Mouse (Mus musculus): Measurements from ENCODE around the gene Unc5cl.
"Not testable (repeated sequence)": the region's sequence is repeated elsewhere in the genome, so short reads cannot be mapped to it uniquely, and the experiment has no call there.

The Unc5cl gene

DNA sequence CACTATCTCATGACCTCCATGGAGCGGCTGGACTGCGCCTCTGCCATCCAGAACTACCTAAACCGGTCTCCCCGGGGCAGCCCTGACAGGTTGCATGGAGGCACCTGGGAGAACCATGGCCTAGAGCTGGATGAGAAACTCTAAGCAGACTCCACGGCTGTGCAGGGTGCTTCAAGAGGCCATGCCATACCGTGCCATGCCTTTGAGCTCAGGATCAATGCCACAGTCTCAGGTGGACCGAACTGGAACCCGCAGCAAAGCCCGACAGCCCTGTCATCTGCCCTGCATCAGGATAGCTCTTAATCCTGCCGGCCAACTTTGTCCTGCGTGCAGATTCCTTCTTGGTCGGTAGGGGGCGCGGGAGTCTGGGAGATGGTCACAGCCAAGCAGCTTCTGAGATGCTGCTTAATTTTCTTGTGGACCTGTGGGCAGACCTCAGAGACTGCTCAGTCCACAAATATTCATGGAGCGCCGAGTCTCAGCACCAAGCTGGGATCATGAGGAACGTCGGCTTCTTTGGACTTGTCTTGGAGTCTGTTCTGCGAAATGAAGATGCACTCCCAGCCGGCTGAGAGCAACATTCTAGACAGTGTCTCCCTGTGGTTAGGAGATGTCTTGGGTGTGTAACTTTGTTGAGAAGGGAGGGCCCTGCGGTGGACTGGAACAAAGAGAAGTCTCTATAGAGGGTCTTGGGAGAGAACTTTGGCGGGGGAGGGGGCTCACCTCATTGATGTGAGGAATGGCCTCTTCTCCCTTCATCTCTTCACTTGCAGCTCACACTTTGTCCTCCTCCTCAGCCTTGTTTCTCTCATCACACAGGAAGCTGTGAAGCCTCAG, 12.9 kb downstream of the Unc5cl start:
- DNase-seq (ENCODE audit: low read depth, low spot score): peak; percentile 73

DNA sequence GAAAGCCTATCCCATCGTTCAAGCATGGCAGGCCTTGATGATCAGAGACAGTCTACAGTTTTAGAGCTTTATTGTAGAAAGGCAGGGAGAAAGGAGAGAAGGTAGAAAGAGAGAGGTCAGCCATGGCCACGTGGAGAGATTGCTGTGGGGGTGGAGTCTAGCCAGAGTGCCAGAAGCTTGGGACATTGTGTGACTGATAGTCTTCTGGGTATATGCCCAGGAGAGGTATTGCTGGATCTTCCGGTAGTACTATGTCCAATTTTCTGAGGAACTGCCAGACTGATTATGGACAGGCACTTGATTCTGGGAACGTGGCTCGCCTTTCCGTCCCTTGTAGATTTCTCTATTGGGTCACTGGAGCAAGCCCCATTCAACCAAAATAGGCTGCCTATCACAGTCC, 19.6 kb downstream of the Unc5cl start:
- not testable (repeated sequence) for DNase-seq (ENCODE audit: low read depth, low spot score)

DNA sequence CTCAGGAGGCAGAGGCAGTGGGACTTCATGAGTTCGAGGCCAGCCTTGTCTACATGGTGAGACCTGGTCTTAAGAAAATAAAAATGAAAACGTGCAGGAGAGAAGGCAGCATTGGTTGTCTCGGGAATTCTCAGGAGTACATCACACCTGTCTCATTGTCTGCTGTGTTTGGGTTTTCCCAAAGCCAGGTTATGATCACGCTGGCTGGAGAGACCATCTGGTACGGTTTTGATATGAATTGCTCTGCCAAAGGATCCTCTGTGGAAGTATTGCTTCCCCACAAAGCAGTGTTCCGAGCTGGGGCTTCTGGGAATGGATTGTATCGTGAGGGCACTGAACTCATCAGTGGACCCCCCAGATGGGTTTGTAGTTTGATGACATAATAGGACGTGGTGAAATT, 20.7 kb downstream of the Unc5cl start:
- no peak for DNase-seq (ENCODE audit: low read depth, low spot score)

DNA sequence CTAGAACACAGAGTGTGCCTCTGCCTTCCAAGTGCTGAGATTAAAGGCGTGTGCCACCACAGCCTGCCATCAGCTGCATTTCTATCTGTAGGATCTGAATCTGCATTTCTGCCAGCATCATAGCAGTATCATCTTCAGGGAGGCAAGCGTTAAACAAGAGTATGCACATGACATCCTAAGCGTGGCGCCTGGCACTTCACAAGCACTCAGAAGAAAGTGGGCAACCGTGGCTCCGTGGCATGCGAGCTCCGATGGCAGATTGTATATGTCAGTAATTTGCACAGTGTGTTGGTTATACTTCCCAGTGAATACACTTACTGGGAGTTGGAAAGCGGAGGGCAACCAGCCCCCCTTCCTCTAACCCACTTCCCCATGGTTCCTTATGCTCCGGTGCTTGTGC, 25.3 kb downstream of the Unc5cl start:
- no peak for DNase-seq (ENCODE audit: low read depth, low spot score)

DNA sequence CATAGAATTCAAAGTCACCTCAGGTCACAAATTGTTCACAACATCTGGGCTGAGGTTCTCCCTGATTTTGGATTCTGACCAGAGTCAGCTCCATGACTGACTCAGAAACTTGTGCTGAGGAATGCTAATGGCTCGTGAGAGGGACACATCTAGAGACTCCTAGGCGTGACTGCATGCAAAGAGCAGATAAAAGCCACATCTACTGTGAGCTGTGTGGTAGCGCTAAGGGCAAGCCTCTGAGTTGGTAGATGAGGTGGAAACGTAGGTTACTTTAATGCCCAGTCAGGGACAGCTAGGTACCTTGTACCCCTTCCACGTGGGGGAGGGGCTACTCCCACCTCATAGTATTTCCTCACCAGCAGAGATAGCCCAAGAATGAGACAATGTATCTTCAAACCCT, 29.1 kb downstream of the Unc5cl start:
- no peak for DNase-seq (ENCODE audit: low read depth, low spot score)

DNA sequence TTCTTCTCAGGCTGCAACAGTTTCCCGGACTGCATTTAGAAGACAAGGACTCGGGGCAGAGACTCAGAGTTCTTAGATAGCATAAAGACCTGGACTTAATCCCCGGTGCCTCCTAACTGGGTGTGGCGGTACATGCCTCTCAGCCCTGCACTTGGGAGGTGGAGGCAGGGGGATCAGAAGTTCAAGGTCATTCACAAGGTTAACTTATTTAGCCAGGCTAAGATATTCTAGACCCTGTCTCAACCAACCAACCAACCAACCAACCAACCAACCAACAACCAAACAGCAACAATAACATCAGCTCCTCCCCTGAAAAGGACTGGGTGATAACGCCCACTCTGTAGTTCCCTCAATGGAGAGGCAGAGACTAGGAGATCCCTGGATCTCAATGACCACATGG, 29.5 kb downstream of the Unc5cl start:
- DNase-seq (ENCODE audit: low read depth, low spot score): no peak

DNA sequence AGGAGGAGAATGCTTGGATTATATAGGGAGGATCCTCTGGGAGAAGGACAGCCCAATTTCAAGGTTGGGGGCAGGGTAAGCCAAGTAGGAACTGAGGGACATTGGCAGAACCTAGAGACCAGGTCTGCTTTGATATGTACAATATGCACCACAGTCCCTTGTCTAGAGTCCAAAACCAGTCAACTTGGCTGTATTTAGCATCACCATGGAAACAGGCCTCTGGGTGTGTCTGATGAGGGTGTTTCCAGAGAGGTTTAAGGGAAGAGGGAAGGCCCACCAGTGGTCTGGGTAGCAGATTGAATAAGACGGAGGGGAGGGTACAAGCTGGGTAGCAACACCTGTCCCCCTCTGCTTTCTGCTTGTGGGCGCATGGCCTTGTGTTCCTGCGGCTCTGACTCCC, 34.8 kb downstream of the Unc5cl start:
- no peak for DNase-seq (ENCODE audit: low read depth, low spot score)

DNA sequence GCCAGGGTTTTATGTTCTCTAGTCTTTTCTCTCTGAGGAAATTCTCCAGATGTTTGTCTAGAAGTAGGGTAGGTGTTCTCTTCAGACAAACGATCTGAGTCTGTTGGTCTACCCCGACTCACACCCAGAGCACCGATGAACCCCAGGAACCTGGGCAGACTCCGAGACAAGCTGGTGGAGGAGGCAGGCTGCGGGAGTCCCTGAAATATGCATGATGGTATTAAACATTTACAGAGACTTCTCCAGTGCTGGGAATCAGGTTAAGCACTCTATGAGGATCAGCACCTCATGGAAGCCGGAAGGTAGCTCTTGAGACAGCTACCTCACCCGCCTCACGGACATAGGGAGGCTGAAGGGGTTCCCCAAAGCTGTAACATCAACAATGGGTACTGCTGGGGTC, 37.9 kb downstream of the Unc5cl start:
- no peak for DNase-seq (ENCODE audit: low read depth, low spot score)

DNA sequence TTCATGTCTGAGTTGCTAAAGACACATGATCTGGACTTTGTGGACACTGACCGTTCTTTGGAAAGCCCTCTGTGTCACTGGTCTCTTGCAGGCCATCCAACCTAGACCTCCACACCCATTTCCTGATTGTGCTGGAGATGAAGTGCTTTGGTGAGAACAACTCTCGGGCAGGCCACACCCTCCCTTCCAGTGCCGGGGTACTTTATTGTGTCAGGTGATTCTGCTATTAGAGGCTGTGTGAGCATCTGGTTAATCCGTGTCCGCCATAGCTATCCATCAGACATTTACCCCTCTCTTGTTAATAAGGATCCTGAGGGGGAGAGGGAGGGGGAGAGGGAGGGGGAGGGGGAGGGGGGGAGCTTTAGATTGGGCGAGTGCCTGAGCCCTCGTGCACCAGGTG, 38.9 kb downstream of the Unc5cl start:
- no peak for DNase-seq (ENCODE audit: low read depth, low spot score)

DNA sequence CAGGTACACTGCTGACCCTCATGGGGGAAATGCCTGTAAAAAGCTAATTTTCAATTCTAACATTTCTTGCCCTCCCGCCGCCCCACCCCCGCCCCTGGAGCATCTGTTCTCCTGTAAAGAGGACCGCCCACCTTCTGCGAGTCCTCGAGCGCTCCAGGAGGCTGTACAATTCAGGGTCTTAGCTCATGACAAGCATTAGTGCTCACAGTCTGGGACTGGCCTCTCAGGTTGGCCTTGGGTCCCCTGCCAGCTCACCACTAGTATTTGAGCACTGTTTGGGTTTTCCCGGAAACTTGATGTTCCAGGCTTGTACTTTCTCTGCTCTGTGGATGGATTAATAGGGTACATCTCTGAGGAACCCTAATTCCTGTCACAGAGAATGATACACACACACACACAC, 39.3 kb downstream of the Unc5cl start:
- no peak for DNase-seq (ENCODE audit: low read depth, low spot score)

DNA sequence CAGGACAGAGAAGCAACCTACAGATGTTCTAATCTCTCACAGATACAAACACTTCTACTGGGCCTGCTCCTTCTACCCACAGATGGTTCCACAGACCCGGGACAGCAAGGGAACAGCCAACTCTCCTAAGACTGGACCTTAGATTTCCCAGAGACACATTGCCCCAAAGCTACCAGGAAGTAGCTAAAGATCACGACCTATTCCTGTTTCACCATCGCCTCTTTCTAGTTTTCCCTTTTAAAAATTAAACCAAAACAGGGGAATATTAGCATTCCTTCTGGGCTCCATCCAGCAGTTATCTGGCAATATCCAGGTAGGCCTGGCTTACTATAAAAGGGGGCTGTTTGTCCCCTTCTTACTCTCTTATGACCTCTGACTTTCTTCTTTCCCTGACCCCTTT, 43.3 kb downstream of the Unc5cl start:
- DNase-seq (ENCODE audit: low read depth, low spot score): no peak

DNA sequence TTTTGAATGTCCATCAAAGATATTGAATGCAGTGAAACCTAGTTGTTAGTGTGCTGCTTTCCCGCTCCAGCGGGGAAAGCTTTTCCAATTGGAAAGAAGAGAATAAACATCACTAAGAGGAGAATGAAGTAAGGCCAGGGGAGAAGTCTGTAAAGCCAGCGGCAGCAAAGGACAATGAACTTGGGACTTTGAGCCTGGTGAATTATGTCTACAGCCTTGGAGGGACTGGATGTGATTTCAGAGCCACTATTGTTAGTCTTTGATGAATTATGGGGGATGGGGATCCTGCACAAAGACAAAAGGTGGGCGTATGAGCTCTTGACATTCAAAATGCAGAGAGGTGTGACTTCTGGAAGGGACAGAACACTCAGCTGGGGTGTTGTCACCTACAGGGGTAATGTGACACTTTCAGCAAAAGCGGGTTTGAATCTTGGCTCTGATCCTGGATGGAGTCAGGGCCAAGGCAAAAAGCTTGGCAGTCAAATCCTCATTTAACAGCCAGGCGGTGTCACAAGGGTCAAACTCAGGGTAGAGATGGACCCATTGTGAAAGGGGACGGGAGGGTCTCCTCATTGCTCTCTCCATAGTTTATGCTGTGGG, 46.2 kb downstream of the Unc5cl start:
- DNase-seq (ENCODE audit: low read depth, low spot score): no peak

DNA sequence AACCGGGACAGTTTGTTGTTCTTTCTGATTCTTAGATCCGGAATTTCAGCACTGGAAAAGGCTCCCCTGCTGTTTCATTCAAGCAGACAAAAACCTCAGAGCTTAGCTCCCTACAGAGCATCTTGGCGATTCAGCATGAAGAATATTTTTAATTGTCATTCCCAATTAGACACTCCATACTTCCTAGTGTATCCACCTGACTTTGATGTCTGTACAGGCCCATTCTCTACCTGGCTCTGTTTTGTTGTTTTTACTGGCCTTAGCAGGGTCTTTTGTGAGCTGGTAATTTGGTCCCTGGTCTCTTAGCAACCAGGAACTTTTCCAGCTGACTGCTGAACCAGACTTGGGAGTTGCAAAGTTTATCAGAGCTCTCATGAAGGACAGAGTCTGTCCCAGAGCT, 50.3 kb downstream of the Unc5cl start:
- no peak for DNase-seq (ENCODE audit: low read depth, low spot score)

DNA sequence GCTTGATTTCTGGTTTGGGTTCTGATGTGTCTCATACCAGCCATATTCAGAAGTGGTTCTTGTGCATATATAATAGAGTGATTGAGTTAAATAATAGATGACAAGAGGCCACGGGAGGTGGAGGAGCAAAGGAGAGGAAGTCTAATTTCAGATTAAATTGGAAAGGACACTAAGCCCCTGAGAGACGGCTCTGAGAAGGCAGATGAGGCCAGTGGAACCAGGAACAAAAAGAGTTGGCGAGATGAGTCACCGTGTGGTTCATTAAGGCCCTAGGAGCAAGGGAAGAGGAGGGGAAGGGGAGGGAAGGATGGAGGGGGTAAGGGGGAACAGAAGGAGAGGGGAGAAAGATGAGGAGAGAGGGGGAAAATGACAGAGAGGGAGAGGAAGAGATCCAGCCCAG, 52.3 kb downstream of the Unc5cl start:
- DNase-seq (ENCODE audit: low read depth, low spot score): no peak

DNA sequence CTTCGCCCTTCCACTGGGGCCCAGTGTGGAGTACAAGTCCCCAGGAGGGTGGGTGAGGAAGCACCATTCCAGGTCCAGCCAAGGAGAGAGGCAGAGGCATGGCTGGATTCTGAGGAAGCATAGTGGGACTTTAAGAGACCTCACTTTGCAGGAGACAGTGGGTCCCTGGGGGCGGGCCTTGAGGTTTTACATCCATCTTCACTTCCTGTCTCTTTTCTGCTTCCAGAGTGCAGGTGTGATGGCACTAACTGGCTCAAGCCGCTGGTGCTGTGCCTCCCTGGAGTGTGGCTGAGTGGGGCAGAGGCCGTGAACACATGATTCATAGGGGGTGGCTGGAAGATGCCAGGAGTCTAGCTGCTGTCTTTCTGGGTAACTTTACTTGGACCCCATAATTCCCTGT, 54.9 kb downstream of the Unc5cl start:
- no peak for DNase-seq (ENCODE audit: low read depth, low spot score)

DNA sequence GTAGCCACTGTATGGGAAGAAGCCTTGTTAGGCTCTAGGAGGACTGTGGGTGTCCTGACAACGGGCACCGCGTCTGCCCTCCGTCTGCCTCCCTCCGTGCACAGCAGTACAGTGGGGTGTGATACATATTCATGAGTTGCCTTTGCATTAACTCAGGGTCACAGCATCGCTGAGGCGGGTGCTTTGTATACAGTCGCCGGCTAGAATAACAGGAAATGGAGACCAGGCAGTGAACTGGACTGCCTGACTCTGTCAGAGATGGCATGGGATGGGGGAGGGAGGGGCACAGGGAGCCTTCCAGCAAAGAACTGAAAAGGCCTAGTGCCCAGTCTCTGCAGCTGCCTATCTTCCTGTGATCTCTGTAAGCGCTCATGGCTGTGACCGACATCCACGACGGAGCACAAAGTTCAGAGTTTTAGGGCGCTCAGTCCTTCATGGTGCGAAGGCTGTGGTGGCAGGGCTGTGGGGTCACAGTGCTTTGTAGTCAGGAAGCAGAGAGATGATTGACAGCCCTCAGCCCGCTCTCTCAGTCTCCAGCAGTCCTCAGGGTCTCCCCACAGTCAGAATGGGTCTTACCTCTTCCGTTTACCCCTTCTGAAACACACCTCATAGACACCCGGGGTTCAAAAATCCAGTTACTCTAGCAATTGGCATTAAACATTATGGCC, 58.0 kb downstream of the Unc5cl start:
- DNase-seq (ENCODE audit: low read depth, low spot score): no peak

DNA sequence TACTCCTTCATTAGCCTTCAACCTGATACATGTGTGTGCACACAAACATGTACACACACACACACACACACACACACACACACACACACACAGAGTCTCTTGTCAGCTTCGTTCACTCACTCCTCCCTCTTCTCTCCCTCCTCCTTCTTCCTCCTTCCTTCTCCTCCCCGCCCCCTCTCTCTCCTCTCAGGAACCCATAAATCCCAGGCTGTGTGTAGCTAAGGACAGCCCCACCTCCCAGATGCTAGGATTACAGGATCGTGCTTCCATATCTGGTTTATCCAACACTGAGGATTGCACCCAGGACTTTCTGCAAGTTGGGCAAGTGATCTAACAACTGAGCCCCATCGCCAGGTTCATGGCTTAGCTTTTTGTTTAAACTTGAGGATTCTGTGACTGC, 59.9 kb downstream of the Unc5cl start:
- DNase-seq (ENCODE audit: low read depth, low spot score): no peak

DNA sequence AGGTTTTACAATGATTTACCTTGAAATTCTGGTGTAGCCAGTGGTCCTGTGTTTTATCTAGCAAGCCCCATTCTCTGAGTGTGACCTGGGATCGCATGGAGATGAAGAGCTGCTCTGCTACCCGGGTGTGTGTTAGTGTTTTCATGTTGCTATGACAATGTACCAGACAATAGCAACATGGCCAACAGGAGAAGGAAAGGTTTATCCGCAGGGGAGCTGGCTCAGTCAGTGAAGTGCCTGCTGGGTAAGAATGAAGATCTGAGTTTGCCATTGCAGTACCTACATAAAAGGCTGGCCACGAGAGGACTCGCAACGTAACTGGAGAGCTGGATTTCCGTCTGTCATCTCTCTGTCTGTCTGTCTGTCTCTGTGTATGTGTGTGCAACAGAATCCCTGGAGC, 64.3 kb downstream of the Unc5cl start:
- DNase-seq (ENCODE audit: low read depth, low spot score): no peak

DNA sequence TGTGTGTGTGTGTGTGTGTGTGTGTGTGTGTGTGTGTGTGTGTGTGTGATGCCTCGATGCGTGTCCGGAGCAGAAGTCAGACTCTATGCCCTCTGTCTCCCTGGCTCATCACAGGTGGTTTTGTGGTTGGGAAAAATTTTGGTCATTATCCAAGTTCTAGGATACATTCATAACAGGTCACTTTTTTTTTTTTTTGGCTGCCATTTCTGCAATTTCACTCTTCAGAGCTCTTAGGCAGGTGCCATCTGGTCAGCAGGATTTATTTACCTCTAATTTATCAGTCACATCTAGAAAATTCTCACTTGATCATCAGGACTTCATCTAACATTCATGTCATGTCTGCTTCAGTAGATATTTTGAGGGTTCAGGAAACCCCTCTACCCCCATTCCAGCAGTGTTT, 65.7 kb downstream of the Unc5cl start:
- DNase-seq (ENCODE audit: low read depth, low spot score): no peak

DNA sequence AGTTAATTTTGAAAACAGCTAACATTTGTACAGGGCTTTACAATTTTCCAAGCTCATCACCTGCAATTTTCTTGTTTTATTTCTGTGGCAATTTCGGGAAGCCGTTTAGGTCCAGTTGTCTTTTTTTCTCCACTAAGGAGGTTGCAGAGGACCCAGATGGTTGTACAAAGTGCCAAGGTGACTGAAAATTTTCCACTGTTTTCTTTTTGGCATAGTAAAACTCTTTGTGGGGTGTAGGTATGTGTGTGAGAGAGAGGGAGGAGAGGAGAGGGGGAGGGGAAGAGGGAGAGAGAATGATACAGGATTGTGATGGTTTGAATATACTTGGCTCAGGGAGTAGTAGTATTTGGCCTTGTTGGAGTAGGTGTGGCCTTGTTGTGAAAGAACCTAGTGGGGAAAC, 68.4 kb downstream of the Unc5cl start:
- no peak for DNase-seq (ENCODE audit: low read depth, low spot score)

DNA sequence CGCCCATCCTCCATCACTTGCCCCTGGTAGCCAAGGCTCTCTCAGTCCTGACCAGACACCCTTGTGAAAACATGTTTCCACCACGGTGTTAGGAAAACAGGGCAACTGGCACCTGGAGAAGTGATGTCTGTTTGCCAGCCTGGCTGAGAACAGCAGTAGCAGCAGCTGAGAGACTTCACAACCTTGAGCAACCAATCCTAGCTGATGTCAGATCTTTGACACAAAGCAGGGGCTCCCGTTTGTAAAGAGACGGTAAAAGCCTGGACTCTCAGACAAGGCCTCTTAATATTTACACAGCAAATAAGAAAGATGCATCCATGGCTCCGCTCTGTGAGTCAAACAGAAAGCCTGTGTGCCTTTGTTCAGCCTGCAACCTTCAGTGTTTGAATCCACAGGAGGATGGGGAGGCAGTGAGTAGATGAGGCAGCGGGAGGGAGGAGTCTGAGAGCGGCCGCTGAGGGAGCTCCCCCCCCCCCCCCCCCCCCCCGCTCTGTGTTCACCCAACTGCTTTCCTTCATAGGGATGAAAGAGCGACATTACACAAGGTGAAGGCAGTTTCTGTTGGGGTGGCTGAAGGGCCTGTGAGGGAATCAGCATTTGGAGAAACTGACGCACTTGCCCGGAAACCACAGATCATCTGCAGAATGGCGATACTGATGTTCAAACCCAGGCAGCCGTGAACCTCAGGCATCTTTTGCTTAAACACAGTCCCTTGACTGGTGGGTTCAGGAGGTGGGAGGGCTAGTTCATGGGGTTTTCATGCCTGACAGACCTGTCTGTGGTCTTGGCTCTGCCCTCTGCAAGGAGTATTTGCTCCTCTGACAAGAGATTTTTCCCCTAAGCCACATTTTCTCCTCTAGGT, 79.4 kb downstream of the Unc5cl start:
- DNase-seq (ENCODE audit: low read depth, low spot score): no peak

DNA sequence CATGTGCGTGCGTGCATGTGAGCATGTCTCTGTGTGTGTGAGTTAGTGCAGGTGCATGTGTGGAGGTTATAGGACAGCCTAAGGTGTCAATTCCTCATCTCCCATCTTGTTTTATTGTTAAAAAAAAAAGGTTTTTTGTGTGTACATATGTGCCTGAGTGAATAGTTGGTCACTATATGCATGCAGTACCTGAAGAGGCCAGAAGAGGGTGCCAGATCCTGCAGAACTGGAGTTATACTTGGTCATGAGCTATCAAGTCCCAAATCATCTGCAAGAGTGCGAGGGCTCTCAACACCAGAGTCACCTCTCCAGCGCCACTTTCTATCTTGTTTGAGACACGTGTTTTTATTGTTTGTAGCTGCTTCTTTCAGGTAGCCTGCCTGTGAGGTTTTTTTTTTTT, 83.6 kb downstream of the Unc5cl start:
- peak; percentile 29 for DNase-seq (ENCODE audit: low read depth, low spot score)

All from 3T3-L1 (cell line).